Mouse (Mus musculus) lung, adult 2 months (tissue): ENCODE measurements around the gene H2-Q6.
"Not testable (repeated sequence)": the region's sequence is repeated elsewhere in the genome, so short reads cannot be mapped to it uniquely, and the experiment has no call there.

Source experiments
- CTCF ChIP-seq: fragments of 200-500 bp; IDR thresholded peaks from 2 replicates; pipeline ENCODE4 v1.5.1; 2011; ENCODE audit warnings: mild to moderate bottlenecking, low read length, control low read depth; ENCODE audit not compliant: insufficient read depth
- POLR2A ChIP-seq: fragments of 200-500 bp; IDR thresholded peaks from 2 replicates; pipeline ENCODE4 v1.6.1; 2011; ENCODE audit warnings: low read depth, mild to moderate bottlenecking, control low read depth, low read length, borderline replicate concordance; ENCODE audit errors: extremely low read depth

DNA sequence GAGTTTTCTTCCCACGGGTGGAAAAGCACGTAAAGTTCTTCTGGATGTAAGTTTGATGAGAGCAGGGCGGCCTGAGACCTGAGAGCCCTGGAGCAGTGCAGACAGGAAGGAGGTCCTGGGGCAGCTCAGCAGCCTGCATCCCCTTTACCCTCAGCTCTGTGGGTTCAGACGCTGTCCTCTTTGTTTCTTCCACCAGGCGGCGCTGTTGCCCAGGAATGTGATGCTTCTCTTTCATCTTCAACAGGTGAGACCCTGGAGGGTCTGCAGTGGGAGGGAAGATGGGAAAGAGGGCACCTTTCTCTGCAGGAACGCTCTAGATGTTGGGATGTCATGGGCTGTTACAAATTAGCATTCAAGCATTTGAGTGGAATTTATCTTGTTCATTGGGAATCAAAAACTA is 34.9 kb upstream of the H2-Q6 start:
- TF ChIP-seq CTCF = peak; percentile 53
- not testable (repeated sequence) for TF ChIP-seq POLR2A
